Mouse (Mus musculus) forebrain, embryonic 13.5 days (tissue): Measurements from ENCODE around the gene Galnt10. TPM values are rescaled to one million over a fixed set of nuclear protein-coding genes. Genes with fewer than 3 reads are reported as not detected.

Experiments
- ATAC-seq: fragments of 200-750 bp; cut with Nextera tagmentation; 2 replicates; pipeline ENCODE4 v1.8.0; 2017
- H3K27ac ChIP-seq: fragments of 300-500 bp; sonication (generic); 2 replicates; pipeline ENCODE4 v1.5.1; 2015; ENCODE audit warnings: inconsistent platforms, mild to moderate bottlenecking, moderate library complexity
- H3K27me3 ChIP-seq: fragments of 300-500 bp; sonication (generic); 2 replicates; pipeline ENCODE4 v1.6.1; 2015; ENCODE audit warnings: mild to moderate bottlenecking, inconsistent platforms
- H3K36me3 ChIP-seq: fragments of 300-500 bp; sonication (generic); 2 replicates; pipeline ENCODE4 v1.6.1; 2015; ENCODE audit warnings: mild to moderate bottlenecking, inconsistent platforms; ENCODE audit not compliant: poor library complexity, severe bottlenecking
- H3K4me1 ChIP-seq: fragments of 300-500 bp; sonication (generic); 2 replicates; pipeline ENCODE4 v1.6.1; 2015; ENCODE audit warnings: inconsistent platforms
- H3K4me2 ChIP-seq: fragments of 300-500 bp; sonication (generic); 2 replicates; pipeline ENCODE4 v1.6.1; 2015; ENCODE audit warnings: inconsistent platforms, mild to moderate bottlenecking, moderate library complexity
- H3K4me3 ChIP-seq: fragments of 300-500 bp; sonication (generic); 2 replicates; pipeline ENCODE4 v1.5.1; 2015; ENCODE audit warnings: mild to moderate bottlenecking, inconsistent platforms
- H3K9ac ChIP-seq: fragments of 300-500 bp; sonication (generic); 2 replicates; pipeline ENCODE4 v1.6.1; 2015; ENCODE audit warnings: mild to moderate bottlenecking, inconsistent platforms
- H3K9me3 ChIP-seq: fragments of 300-500 bp; sonication (generic); replicated peaks from 2 replicates; pipeline ENCODE4 v1.6.1; 2016; ENCODE audit warnings: inconsistent platforms
- WGBS: fragments of 180-500 bp; shearing (Covaris S2); methylation state at CpG from one replicate; pipeline ENCODE4 v1.1.7; 2015; 5-methylcytosine and 5-hydroxymethylcytosine counted together
- polyA plus RNA-seq: library from polyadenylated mRNA; unstranded; fragments of >200 nt; fragmentation: Nextera tagmentation; extraction: Ambion mirVana; gene quantifications from 2 replicates; pipeline ENCODE4 v1.2.1, GENCODE M21; 2015

Galnt10 gene
- polyA plus RNA-seq, 1 experiment from 2014 or later: 10.4 TPM

- 29% methylated on average over 15 of the region's 15 CpGs for WGBS
- Histone ChIP-seq H3K9ac (no peak overlapping the region), H3K4me1 (peaks cover 9% of the 10 kb centered on the region; the same call in 1 of the 2 replicates), H3K4me2 (no peak overlapping the region), H3K27ac (no peak overlapping the region), H3K36me3 (no peaks in the 10 kb centered on the region), H3K27me3 (peaks cover 2% of the 10 kb centered on the region; the same call in 1 of the 2 replicates), H3K4me3 (no peak overlapping the region), H3K9me3 (no peaks in the 10 kb centered on the region)
- ATAC-seq: no peak
Measured at GRCm38 (mm10) chr11:57617526-57618264, 27.5 kb upstream of the Galnt10 start.

DNA sequence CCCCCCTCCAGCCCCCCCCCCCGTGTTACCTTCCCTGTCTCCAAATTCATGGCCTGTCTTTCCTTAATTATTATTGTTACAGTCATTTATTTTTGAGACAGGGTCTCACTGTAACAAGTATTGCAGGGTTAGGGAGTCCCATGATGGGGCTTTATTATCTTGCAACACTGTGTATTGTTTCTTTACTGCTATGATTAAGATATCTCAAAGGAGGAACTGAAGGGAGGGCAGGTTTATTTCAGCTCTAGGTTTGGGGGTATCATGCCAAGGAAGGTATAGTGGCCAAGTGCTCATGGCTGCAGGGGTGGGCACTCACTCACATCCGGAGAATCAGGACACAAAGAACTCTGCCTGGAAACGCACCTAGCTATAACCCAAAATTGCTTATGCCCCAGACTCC, 23.8 kb upstream of the Galnt10 start:
- H3K27ac ChIP-seq: no peak overlapping the region
- H3K4me3 ChIP-seq: no peak overlapping the region
- H3K36me3 ChIP-seq: no peaks in the 10 kb centered on the region
- H3K9me3 ChIP-seq: no peaks in the 10 kb centered on the region
- WGBS: 85% methylated on average over 3 of the region's 3 CpGs
- no peaks in the 10 kb centered on the region for H3K27me3 ChIP-seq
- H3K9ac ChIP-seq: no peak overlapping the region
- peaks cover 17% of the 10 kb centered on the region for H3K4me1 ChIP-seq
- no peak for ATAC-seq
- no peak overlapping the region for H3K4me2 ChIP-seq

DNA sequence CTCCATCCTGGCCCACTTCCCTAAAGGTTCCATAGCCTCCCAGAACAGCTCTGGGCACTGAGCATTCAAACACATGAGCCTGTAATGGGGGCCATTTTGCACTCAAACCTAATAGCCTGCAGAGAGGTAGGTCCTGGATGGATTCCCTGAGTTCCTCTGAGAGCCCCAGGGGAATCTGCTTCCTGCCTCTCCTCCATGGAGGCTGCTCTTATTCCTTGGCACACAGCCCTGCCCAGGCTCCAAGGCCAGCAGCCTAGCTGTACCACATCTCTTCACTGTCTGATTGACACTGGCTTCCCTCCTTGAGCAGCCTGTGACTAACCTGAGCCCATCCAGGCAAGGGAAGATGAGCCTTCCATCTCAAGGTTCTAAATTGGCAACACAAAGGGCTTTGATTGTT, 23.4 kb upstream of the Galnt10 start:
- Histone ChIP-seq H3K4me2 (no peak overlapping the region), H3K27ac (no peak overlapping the region; the same call in 1 of the 2 replicates), H3K36me3 (no peaks in the 10 kb centered on the region), H3K4me1 (peaks cover 17% of the 10 kb centered on the region), H3K9me3 (no peaks in the 10 kb centered on the region), H3K27me3 (no peaks in the 10 kb centered on the region), H3K9ac (no peak overlapping the region), H3K4me3 (no peak overlapping the region)
- no peak for ATAC-seq

DNA sequence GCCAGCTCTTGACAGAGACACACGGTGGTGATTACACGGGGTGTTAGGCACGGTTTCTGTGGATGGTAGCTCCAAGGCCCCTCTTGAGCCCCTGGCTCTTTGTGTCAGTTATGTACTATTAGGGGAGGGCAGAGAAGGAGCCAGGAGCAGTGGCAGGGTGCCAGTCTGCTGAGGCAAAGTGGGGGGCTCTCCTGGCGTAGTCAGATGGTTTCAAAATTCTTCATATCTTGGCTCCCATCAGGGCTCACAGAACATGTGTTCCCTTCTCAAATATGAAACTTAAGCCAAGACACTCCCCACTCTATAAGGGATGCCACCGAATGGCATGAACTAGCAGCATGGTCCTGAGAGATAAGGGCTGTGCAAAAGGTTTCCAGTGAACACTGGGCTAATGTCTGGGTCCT, 20.8 kb upstream of the Galnt10 start:
- no peaks in the 10 kb centered on the region for H3K27me3 ChIP-seq
- H3K9ac ChIP-seq: no peak overlapping the region
- no peaks in the 10 kb centered on the region for H3K9me3 ChIP-seq
- no peak overlapping the region for H3K4me2 ChIP-seq
- H3K36me3 ChIP-seq: no peaks in the 10 kb centered on the region
- WGBS: 57% methylated on average over 5 of the region's 5 CpGs
- ATAC-seq: peak; percentile 67; the same call in 1 of the 2 replicates
- 0 out of 2 replicates have a peak overlapping the region, but pooled peaks have one; percentile 2 for H3K27ac ChIP-seq
- peaks cover 15% of the 10 kb centered on the region for H3K4me1 ChIP-seq
- no peak overlapping the region for H3K4me3 ChIP-seq

- ATAC-seq: no peak
- no peak overlapping the region for H3K9ac ChIP-seq
- peaks cover 15% of the 10 kb centered on the region for H3K4me1 ChIP-seq
- no peak overlapping the region for H3K27ac ChIP-seq
- H3K9me3 ChIP-seq: no peaks in the 10 kb centered on the region
- no peaks in the 10 kb centered on the region for H3K36me3 ChIP-seq
- no peak overlapping the region for H3K4me3 ChIP-seq
- H3K4me2 ChIP-seq: no peak overlapping the region
- no peaks in the 10 kb centered on the region for H3K27me3 ChIP-seq
Measured at GRCm38 (mm10) chr11:57625465-57625864, 19.8 kb upstream of the Galnt10 start.

- 54% methylated on average over 9 of the region's 9 CpGs for WGBS
Measured at GRCm38 (mm10) chr11:57627086-57627735, 18.0 kb upstream of the Galnt10 start.

GRCm38 (mm10) chr11:57631805-57632485, 13.3 kb upstream of the Galnt10 start:
- WGBS: 74% methylated on average over 7 of the region's 7 CpGs
- no peak overlapping the region for H3K4me3 ChIP-seq
- H3K27ac ChIP-seq: no peak overlapping the region

More at GRCm38 (mm10) chr11:57627086-57627735, 18.0 kb upstream of the Galnt10 start:
- ATAC-seq: no peak
- no peak overlapping the region for H3K27ac ChIP-seq
- H3K4me1 ChIP-seq: peaks cover 15% of the 10 kb centered on the region
- H3K9me3 ChIP-seq: no peaks in the 10 kb centered on the region
- H3K4me3 ChIP-seq: no peak overlapping the region
- no peak overlapping the region for H3K4me2 ChIP-seq
- H3K27me3 ChIP-seq: no peaks in the 10 kb centered on the region
- H3K9ac ChIP-seq: no peak overlapping the region
- H3K36me3 ChIP-seq: no peaks in the 10 kb centered on the region

DNA sequence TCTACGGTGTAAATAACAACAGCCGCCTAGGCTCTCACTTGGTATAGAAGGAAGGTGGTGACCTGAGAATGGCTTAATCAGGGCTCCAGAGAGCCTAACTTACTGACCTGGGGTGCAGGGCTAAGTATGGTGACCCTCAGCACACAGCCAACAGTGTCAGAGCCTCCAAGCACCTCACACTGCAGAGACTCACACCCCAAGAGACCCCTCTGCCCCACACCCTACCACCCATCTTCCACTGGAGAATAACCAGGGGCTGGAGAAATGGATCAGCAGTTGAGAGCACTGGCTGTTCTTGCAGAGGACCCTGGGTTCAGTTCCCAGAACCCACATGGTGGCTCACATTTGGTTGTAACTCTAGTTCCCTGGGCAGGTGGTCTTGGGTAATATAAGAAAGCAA, 12.2 kb upstream of the Galnt10 start:
- H3K4me2 ChIP-seq: no peak overlapping the region
- peaks cover 5% of the 10 kb centered on the region for H3K4me1 ChIP-seq
- WGBS: 95% methylated on average over 2 of the region's 2 CpGs
- H3K9me3 ChIP-seq: no peaks in the 10 kb centered on the region
- no peak overlapping the region for H3K4me3 ChIP-seq
- peaks cover 14% of the 10 kb centered on the region; the same call in 1 of the 2 replicates for H3K27me3 ChIP-seq
- no peak overlapping the region for H3K27ac ChIP-seq
- no peak overlapping the region for H3K9ac ChIP-seq
- ATAC-seq: no peak
- no peaks in the 10 kb centered on the region for H3K36me3 ChIP-seq

More at GRCm38 (mm10) chr11:57631805-57632485, 13.3 kb upstream of the Galnt10 start:
- Histone ChIP-seq H3K9me3 (no peaks in the 10 kb centered on the region), H3K27me3 (peaks cover 14% of the 10 kb centered on the region; the same call in 1 of the 2 replicates), H3K4me2 (no peak overlapping the region), H3K36me3 (no peaks in the 10 kb centered on the region), H3K9ac (no peak overlapping the region), H3K4me1 (peaks cover 7% of the 10 kb centered on the region)
- ATAC-seq: no peak

- no peaks in the 10 kb centered on the region for H3K36me3 ChIP-seq
- H3K27ac ChIP-seq: no peak overlapping the region
- no peak overlapping the region for H3K4me2 ChIP-seq
- no peak for ATAC-seq
- no peaks in the 10 kb centered on the region for H3K4me1 ChIP-seq
- no peaks in the 10 kb centered on the region for H3K9me3 ChIP-seq
- no peak overlapping the region for H3K9ac ChIP-seq
- no peak overlapping the region for H3K4me3 ChIP-seq
- WGBS: 75% methylated on average over 6 of the region's 6 CpGs
- peaks cover 14% of the 10 kb centered on the region; the same call in 1 of the 2 replicates for H3K27me3 ChIP-seq
Measured at GRCm38 (mm10) chr11:57633975-57634585, 11.2 kb upstream of the Galnt10 start.

- Histone ChIP-seq H3K27ac (no peak overlapping the region), H3K4me1 (no peaks in the 10 kb centered on the region), H3K4me2 (no peak overlapping the region), H3K4me3 (no peak overlapping the region), H3K9ac (no peak overlapping the region), H3K27me3 (peaks cover 14% of the 10 kb centered on the region; the same call in 1 of the 2 replicates), H3K9me3 (no peaks in the 10 kb centered on the region), H3K36me3 (no peaks in the 10 kb centered on the region)
- WGBS: 5% methylated on average over 9 of the region's 9 CpGs
- ATAC-seq: no peak
Measured at GRCm38 (mm10) chr11:57635148-57635547, 10.1 kb upstream of the Galnt10 start.

- ATAC-seq: no peak
- Histone ChIP-seq H3K9ac (no peak overlapping the region), H3K9me3 (no peaks in the 10 kb centered on the region), H3K27me3 (peaks cover 8% of the 10 kb centered on the region; the same call in 1 of the 2 replicates), H3K4me3 (no peak overlapping the region), H3K36me3 (no peaks in the 10 kb centered on the region), H3K4me1 (peaks cover 27% of the 10 kb centered on the region), H3K4me2 (peak overlapping the region; percentile 92), H3K27ac (no peak overlapping the region)
- WGBS: 72% methylated on average over 2 of the region's 2 CpGs
Measured at GRCm38 (mm10) chr11:57643691-57644090, 1.6 kb upstream of the Galnt10 start.
